Mouse (Mus musculus): ENCODE measurements around the gene Krtap28-13.

The Krtap28-13 gene

GRCm38 (mm10) chr1:83096935-83097334 is 36.2 kb downstream of the Krtap28-13 start:
- DNase-seq: no peak

GRCm38 (mm10) chr1:83099160-83099559 is 38.4 kb downstream of the Krtap28-13 start:
- DNase-seq: no peak

- no peak for DNase-seq
Observed at GRCm38 (mm10) chr1:83099580-83100137, 38.9 kb downstream of the Krtap28-13 start.

- DNase-seq: peak; percentile 13 to 17
Observed at GRCm38 (mm10) chr1:83101891-83102290, 41.2 kb downstream of the Krtap28-13 start.

GRCm38 (mm10) chr1:83105464-83105863 is 44.7 kb downstream of the Krtap28-13 start:
- DNase-seq: no peak

GRCm38 (mm10) chr1:83107410-83107978 is 46.8 kb downstream of the Krtap28-13 start:
- DNase-seq: no peak

- DNase-seq: no peak
Observed at GRCm38 (mm10) chr1:83110992-83111391, 50.3 kb downstream of the Krtap28-13 start.
